Mouse (Mus musculus): Measurements from ENCODE around the gene Cnst.
"Not testable (repeated sequence)": the region's sequence is repeated elsewhere in the genome, so short reads cannot be mapped to it uniquely, and the experiment has no call there.

The Cnst gene

DNA sequence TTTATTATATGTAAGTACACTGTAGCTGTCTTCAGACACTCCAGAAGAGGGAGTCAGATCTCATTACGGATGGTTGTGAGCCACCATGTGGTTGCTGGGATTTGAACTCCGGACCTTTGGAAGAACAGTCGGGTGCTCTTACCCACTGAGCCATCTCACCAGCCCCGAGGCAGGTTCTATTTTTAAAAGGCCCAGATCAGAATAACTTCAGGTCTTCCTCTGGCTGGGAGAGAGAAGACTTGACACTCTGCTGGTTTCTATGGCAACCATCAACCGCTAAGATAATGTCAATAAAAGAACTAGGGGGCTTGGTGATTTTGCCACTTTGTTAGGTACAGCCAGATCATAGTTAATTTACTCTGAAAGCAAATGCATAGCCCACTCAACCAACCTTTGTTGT is 102.5 kb downstream of the Cnst start:
- DNase-seq (ENCODE audit: low spot score): not testable (repeated sequence)

DNA sequence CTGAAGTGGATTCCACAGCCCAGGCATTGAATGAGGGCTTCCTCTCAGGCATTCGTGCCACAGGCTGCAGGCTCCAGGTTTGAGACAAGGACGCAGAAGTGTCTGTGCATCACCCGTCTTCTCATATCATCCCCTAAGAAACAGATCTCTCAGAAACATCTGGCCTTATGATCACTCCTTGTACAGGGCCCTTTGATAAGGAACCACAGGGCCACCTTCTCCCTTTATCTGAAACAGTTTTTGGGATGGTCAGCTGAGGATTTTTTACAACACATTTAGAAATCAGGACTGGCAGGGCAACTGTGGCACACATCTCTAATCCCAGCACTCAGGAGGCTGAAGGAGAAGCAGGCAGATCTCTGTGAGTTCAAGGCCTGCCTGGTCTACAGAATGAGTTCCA is 103.2 kb downstream of the Cnst start:
- no peak for DNase-seq (ENCODE audit: low spot score)

DNA sequence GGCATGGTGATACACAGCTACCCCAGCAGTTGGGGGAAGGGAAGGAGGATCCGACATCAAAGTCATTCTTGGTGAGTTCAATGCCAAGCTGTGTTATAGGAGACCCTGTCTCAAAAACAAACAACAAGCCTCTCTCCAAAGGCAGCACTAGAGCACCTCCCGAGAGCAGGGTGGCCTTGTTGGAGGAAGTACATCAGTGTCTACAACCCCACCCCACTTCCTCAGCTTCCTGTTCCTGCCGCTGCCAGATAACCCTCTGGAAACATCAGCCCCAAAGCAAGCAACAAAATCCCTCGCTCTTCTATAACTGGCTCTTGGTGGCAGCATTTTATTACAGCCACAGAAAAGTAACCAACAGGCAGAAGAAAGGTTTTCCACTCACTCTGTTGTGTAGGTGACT is 104.1 kb downstream of the Cnst start:
- no peak for DNase-seq (ENCODE audit: low spot score)

DNA sequence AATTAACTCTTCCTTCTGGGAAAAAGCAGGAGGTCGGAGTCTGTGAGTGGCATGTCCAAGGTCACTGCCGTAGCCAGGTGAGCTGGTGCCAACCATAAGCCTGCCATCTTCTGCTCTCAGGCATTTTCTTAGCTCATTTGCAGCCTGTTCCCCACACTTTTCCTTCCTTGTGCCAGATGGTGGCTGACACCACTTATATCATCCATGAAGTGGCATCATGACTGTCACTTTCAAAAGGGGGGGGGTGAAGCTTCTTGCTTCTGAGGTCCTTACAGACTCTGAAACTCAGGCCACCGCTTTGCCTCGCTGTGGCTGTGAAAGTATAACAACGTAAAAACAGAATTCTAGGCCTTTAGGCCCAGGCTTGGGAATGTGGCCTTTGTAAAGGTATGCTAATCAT is 105.1 kb downstream of the Cnst start:
- DNase-seq (ENCODE audit: low spot score): no peak

- DNase-seq (ENCODE audit: low spot score): no peak
These were observed 116.9 kb downstream of the Cnst start for GRCm38 (mm10) chr1:179663065-179663464.

GRCm38 (mm10) chr1:179664309-179664930 is 118.2 kb downstream of the Cnst start:
- no peak for DNase-seq (ENCODE audit: low spot score)

DNA sequence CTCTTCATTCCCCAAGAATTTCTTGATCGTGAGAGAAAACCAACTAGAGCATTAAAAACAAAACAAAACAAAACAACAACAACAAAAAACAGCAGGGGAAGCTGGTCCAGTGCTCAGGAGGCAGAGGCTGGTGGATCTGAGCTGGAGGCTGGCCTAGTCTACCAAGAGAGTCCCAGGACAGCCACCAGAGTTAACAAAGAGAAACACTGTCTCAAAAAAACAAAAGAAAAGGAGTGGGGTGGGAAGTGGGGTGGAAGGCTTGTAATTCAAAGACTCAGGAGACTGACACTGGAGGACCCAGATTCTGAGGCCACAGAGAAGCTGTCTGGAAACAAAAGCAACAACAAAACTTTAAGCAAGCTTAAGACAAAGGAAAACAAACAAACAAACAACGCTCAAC is 120.8 kb downstream of the Cnst start:
- DNase-seq (ENCODE audit: low spot score): no peak

- no peak for DNase-seq (ENCODE audit: low spot score)
These were observed 121.3 kb downstream of the Cnst start for GRCm38 (mm10) chr1:179667450-179667849.

DNA sequence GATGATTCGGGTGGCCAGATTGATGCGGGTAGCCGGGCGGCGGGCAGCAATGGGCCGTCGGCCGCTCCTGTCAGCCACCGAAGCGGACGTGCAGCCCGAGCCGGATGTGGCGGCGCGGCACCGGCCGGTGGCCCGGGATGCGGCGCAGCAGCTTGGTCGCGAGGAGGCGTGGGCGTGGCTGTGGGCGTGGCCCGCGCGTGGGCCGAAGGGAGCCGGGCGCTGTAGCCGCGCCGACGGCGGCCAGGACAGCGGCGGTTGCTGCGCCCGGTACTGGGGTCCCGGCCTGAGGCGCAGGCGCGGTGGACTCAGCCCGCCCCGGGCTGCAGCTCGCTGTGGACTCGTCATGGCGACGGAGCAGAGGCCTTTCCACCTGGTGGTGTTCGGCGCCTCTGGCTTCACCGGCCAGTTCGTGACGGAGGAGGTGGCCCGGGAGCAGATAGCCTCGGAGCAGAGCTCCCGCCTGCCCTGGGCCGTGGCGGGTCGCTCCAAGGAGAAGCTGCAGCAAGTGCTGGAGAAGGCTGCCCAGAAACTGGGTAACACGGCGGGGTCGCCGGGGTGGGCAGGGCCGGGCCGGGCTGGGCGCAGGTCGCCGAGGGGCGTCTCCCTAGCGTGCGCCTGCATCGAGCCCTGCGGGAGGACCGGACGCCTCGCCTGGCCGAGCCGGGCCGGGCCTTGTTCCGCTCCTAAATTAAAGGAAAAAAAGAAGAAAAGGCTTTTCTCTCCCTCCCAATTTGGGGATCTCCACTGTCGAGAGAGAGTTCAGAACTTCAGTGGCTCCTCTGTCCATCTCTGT is 122.0 kb downstream of the Cnst start, which contains the start of gene Sccpdh:
Gene Sccpdh, plus strand, starts transcription at position 198 of the 793 bp plus-strand sequence.
- peak; percentile 85 for DNase-seq (ENCODE audit: low spot score)

- DNase-seq (ENCODE audit: low spot score): no peak
These were observed 122.8 kb downstream of the Cnst start for GRCm38 (mm10) chr1:179668836-179669537.

- no peak for DNase-seq (ENCODE audit: low spot score)
These were observed 128.2 kb downstream of the Cnst start for GRCm38 (mm10) chr1:179674355-179674754.

- no peak for DNase-seq (ENCODE audit: low spot score)
These were observed 130.9 kb downstream of the Cnst start for GRCm38 (mm10) chr1:179677031-179677430.
